Mouse (Mus musculus) neural tube, postnatal 0 days (tissue): ENCODE results near the gene Snx33. TPM values are rescaled to one million over a fixed set of nuclear protein-coding genes. Genes with fewer than 3 reads are reported as not detected.

Experiments
- polyA plus RNA-seq: library from polyadenylated mRNA; unstranded; fragments of >200 nt; fragmentation: Nextera tagmentation; extraction: Ambion mirVana; gene quantifications from 2 replicates; pipeline ENCODE4 v1.2.1, GENCODE M21; 2015

Snx33 gene
- polyA plus RNA-seq = 2.2 and 2.4 TPM in 2 replicates

DNA sequence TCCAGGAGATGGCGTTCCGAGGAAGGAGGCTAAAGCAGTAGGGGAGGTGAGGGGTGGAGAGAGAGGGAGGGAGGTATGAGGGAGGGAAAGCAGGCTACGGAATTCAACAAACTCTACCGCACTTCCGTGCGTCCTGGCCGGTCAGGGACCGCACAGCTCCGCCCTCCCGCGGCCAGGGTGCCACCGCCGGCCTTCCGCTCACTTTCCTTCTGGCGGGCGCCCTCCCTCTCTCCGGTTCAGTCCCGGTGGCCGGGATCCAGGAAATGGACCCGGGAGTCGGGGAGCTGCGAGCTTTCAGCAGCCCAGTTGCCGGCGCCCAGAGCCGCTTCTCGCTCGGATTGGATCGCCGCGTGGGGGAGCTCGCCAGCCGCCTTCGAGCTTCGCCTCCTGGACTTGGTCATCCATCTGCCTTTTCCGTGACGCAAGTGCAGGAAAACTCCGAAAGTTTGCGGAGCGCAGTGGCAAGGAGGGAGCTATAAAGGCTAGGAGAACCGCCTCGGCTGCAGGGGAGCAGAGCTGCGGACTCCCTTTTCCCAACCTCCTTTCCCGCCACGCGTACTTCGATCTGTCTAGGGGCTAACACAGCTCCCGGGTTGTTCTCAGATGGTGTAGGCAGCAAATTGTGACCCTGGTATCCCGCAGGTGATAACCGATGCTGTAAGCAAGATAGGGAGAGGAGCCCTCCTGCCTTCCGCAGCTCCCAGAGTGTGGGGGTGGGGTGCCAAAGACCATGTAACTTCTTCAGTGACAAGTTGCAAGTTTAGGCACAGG lies at the start of gene Snx33:
Gene Snx33 (minus strand): TSS at position 331 of the 771 bp plus-strand sequence.

DNA sequence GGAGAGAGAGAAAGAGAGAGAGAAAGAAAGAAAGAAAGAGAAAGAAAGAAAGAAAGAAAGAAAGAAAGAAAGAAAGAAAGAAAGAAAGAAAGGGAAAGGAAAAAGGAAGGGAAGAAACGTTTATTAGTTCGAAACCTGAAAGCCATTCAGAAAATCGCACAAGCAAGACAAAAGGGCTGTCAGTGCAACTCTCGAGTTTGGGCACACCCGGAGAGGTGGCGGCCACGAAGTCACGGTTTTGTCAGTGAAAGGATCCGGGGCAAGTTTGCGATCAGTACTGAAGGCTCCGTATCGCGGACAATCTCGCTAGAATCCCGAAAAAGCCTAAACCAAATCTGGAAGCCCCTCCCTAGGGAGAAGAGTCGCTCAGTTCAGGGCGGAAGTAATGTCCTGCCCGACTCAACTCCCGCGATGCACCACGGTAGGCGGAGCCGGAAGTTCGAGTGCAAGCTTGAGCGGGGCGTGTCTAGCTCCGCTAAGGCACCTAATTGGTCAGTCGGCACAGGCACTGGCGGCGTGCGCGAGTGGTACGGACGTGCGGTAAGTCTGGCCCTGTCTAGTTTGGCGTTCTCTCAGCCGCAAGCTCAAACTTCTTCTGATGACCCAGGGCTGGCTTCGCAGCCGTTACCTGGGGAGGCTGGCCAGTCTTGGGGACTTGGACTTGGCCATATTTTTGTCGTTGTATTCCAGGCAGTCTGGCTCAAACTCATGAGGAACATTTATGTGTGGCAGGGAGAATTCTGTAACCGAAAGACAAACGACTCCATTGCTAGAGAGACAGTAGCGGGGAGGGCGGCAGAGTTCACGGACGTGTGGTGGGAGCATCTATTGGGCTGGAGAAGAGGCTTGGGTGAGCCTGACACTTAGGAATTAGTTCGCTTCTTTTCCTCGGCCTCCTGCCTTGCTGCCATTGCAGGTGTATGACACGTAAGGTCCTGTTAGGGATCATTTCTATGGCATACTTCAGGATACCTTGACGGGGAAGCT lies 22.5 kb upstream of the Snx33 start, which contains the start of gene Snupn:
Gene Snupn (plus strand): TSS at position 465 of the 987 bp plus-strand sequence.

DNA sequence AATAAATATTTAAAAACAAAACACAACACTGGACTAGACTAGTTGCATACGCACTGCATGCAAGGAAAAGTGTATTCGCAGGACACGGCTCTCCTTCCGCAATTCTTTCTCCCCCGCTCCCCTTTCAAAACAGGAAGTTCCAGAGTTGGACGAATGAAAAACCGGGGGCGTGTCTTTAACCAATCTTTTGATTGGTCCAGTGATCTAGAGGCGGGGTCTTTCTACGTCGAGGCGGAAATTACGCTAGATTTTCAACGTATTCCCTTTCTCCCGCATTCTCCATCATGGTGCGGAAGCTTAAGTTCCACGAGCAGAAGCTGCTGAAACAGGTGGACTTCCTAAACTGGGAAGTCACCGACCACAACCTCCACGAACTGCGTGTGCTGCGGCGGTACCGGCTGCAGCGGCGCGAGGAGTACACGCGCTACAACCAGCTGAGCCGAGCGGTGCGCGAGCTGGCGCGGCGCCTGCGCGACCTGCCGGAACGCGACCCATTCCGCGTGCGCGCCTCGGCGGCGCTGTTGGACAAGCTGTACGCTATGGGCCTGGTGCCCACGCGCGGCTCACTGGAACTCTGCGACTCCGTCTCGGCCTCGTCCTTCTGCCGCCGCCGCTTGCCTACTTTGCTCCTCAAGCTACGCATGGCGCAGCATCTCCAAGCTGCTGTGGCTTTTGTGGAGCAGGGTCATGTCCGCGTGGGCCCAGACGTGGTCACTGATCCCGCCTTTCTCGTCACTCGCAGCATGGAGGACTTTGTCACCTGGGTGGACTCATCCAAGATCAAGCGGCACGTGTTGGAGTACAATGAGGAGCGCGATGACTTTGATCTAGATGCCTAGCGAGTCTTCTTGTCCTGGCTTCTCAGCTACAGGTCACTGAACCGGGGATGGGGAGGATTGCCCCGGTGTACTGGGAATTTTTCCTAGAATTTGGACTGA lies 9.3 kb upstream of the Snx33 start, which contains the start of gene Imp3:
Gene Imp3 (plus strand): TSS at position 253 of the 938 bp plus-strand sequence.

Other genes starting within 250 kb of the Snx33 start
- gene Lingo1, start 131.9 kb downstream of the Snx33 start, polyA plus RNA-seq = 88.7 and 94.3 TPM in 2 replicates
- not detected in 2 replicates for gene Odf3l1, start 63.7 kb downstream of the Snx33 start, polyA plus RNA-seq
- 13.4 and 16.6 TPM in 2 replicates for gene Cspg4, start 63.3 kb downstream of the Snx33 start, polyA plus RNA-seq
- 75.1 and 81.8 TPM in 2 replicates for gene Imp3, start 9.1 kb upstream of the Snx33 start, polyA plus RNA-seq
- gene Snupn, start 22.5 kb upstream of the Snx33 start, polyA plus RNA-seq = 21.9 and 23.8 TPM in 2 replicates
- 24.4 and 26.9 TPM in 2 replicates for gene Ptpn9, start 66.6 kb upstream of the Snx33 start, polyA plus RNA-seq
- gene Sin3a, start 143.7 kb upstream of the Snx33 start, polyA plus RNA-seq = 12.5 and 12.6 TPM in 2 replicates
- 64.4 and 70.1 TPM in 2 replicates for gene Man2c1, start 202.3 kb upstream of the Snx33 start, polyA plus RNA-seq
- 6.8 and 7.1 TPM in 2 replicates for gene Neil1, start 219.9 kb upstream of the Snx33 start, polyA plus RNA-seq
- gene Commd4, start 230.0 kb upstream of the Snx33 start, polyA plus RNA-seq = 159 and 169 TPM in 2 replicates